Mouse (Mus musculus) CH12.LX (cell line): ENCODE data around the gene Defb23. TPM values are rescaled to one million over a fixed set of nuclear protein-coding genes. Genes with fewer than 3 reads are reported as not detected.

ENCODE experiments used
- DNase-seq: peaks from one replicate; pipeline ENCODE4 v3.0.0-alpha.2; 2013; ENCODE audit errors: extremely low read depth
- H3K27ac ChIP-seq: 2 replicates; pipeline ENCODE4 v1.5.1; 2012; ENCODE audit warnings: low read depth, mild to moderate bottlenecking, control low read depth, moderate library complexity; ENCODE audit not compliant: insufficient read depth
- H3K27me3 ChIP-seq: replicated peaks from 2 replicates; pipeline ENCODE3; 2012; ENCODE audit warnings: inconsistent platforms
- H3K36me3 ChIP-seq, 2 experiments: replicated peaks in 1 of 2; 2 replicates each; pipeline versions ENCODE3 to v1.6.1; 2012; ENCODE audit warnings: inconsistent platforms in 1 of 2, low read length in 1 of 2, mild to moderate bottlenecking in 1 of 2, mixed read lengths in 1 of 2, moderate library complexity in 1 of 2; ENCODE audit not compliant: control insufficient read depth in 1 of 2, insufficient read depth in 1 of 2
- H3K4me1 ChIP-seq, 2 experiments: 2 replicates each; pipeline ENCODE4 v1.6.1; 2012; ENCODE audit warnings: inconsistent platforms in 1 of 2, moderate library complexity in 1 of 2; ENCODE audit not compliant: insufficient read depth in 2 of 2, control insufficient read depth in 1 of 2
- H3K4me2 ChIP-seq: 2 replicates; pipeline ENCODE4 v1.6.1; 2012; ENCODE audit warnings: low read depth, mild to moderate bottlenecking, control low read depth; ENCODE audit not compliant: poor library complexity, insufficient read depth, severe bottlenecking
- H3K4me3 ChIP-seq, 3 experiments: fragments of 150-350 bp in 1 of 3; sonication (generic) in 1 of 3; replicated peaks in 1 of 3; 2 replicates each; pipeline versions ENCODE3 to v1.5.1; 2011 to 2012; ENCODE audit warnings: low read depth in 2 of 3, low read length in 2 of 3, mild to moderate bottlenecking in 2 of 3, moderate library complexity in 2 of 3, control low read depth in 1 of 3, improper control_type of control experiment in 1 of 3, inconsistent platforms in 1 of 3, mixed read lengths in 1 of 3; ENCODE audit not compliant: poor library complexity in 1 of 3
- H3K79me2 ChIP-seq: replicated peaks from 2 replicates; pipeline ENCODE4 v1.6.1; 2012; ENCODE audit warnings: mild to moderate bottlenecking, moderate library complexity; ENCODE audit not compliant: control insufficient read depth, poor library complexity, insufficient read depth, severe bottlenecking; ENCODE audit errors: extremely low read depth
- H3K9ac ChIP-seq: 2 replicates; pipeline ENCODE4 v1.6.1; 2012; ENCODE audit warnings: low read depth, mild to moderate bottlenecking, control low read depth, moderate library complexity; ENCODE audit not compliant: insufficient read depth
- H3K9me3 ChIP-seq: replicated peaks from 2 replicates; pipeline ENCODE3; 2012; ENCODE audit warnings: low read length, inconsistent platforms, mixed read lengths
- BHLHE40 ChIP-seq: IDR thresholded peaks from 2 replicates; pipeline ENCODE4 v1.6.1; 2011; ENCODE audit warnings: mild to moderate bottlenecking, low read depth, low read length, improper control_type of control experiment
- CHD1 ChIP-seq: IDR thresholded peaks from 2 replicates; pipeline ENCODE4 v1.6.1; 2012; ENCODE audit warnings: low read depth, low read length, improper control_type of control experiment, inconsistent platforms
- CTCF ChIP-seq, 2 experiments: IDR thresholded peaks in 1 of 2; conservative IDR thresholded peaks in 1 of 2; 2 replicates each; pipeline ENCODE4 v1.5.1; 2011 to 2012; ENCODE audit warnings: low read depth in 2 of 2, low read length in 2 of 2, improper control_type of control experiment in 1 of 2, inconsistent platforms in 1 of 2, mild to moderate bottlenecking in 1 of 2, moderate library complexity in 1 of 2
- E2F4 ChIP-seq: IDR thresholded peaks from 2 replicates; pipeline ENCODE4 v1.6.1; 2011; ENCODE audit warnings: low read depth, low read length, improper control_type of control experiment; ENCODE audit not compliant: insufficient replicate concordance
- EP300 ChIP-seq: IDR thresholded peaks from 2 replicates; pipeline ENCODE4 v1.6.1; 2011; ENCODE audit warnings: low read length, improper control_type of control experiment
- JUN ChIP-seq: IDR thresholded peaks from 2 replicates; pipeline ENCODE4 v1.6.1; 2011; ENCODE audit warnings: low read depth, mild to moderate bottlenecking, low read length, improper control_type of control experiment, moderate library complexity; ENCODE audit not compliant: insufficient read depth
- KAT2A ChIP-seq: IDR thresholded peaks from 2 replicates; pipeline ENCODE4 v1.6.1; 2012; ENCODE audit warnings: low read length, improper control_type of control experiment, inconsistent platforms; ENCODE audit not compliant: insufficient replicate concordance
- MEF2A ChIP-seq: IDR thresholded peaks from 2 replicates; pipeline ENCODE4 v1.6.1; 2014; ENCODE audit warnings: low read depth, mild to moderate bottlenecking, inconsistent platforms, low read length, improper control_type of control experiment, borderline replicate concordance
- MXI1 ChIP-seq: IDR thresholded peaks from 2 replicates; pipeline ENCODE4 v1.6.1; 2011; ENCODE audit warnings: mild to moderate bottlenecking, low read depth, low read length, improper control_type of control experiment
- POLR2A ChIP-seq: IDR thresholded peaks from 2 replicates; pipeline ENCODE4 v1.6.1; 2011; ENCODE audit warnings: low read depth, mild to moderate bottlenecking, improper control_type of control experiment, low read length
- RCOR1 ChIP-seq: conservative IDR thresholded peaks from 2 replicates; pipeline ENCODE4 v1.6.1; 2012; ENCODE audit warnings: low read depth, mild to moderate bottlenecking, inconsistent platforms, low read length, improper control_type of control experiment
- UBTF ChIP-seq: IDR thresholded peaks from 2 replicates; pipeline ENCODE4 v1.6.1; 2012; ENCODE audit warnings: low read depth, mild to moderate bottlenecking, inconsistent platforms, low read length, improper control_type of control experiment, moderate library complexity
- USF1 ChIP-seq: IDR thresholded peaks from 2 replicates; pipeline ENCODE4 v1.6.1; 2014; ENCODE audit warnings: low read depth, mild to moderate bottlenecking, inconsistent platforms, low read length, improper control_type of control experiment
- ZC3H11A ChIP-seq: IDR thresholded peaks from 2 replicates; pipeline ENCODE4 v1.6.1; 2012; ENCODE audit warnings: low read depth, mild to moderate bottlenecking, inconsistent platforms, low read length, improper control_type of control experiment
- ZKSCAN1 ChIP-seq: IDR thresholded peaks from 2 replicates; pipeline ENCODE4 v1.6.1; 2012; ENCODE audit warnings: low read depth, inconsistent platforms, low read length, improper control_type of control experiment, borderline replicate concordance
- ZNF384 ChIP-seq: IDR thresholded peaks from 2 replicates; pipeline ENCODE4 v1.6.1; 2012; ENCODE audit warnings: low read depth, low read length, improper control_type of control experiment, inconsistent platforms
- dilution Hi-C: fragments of 300-500 bp; cut with MboI; formaldehyde crosslinking; loops from 2 replicates; pipeline ENCODE4 v1.14.3; 2020; ENCODE audit warnings: low sequenced_read_pairs; ENCODE audit not compliant: extremely low pct_unique_long_range_greater_than_20kb, extremely low pct_ligation_motif_present
- in situ Hi-C: fragments of 300-500 bp; cut with MboI; formaldehyde crosslinking; loops from 3 replicates; pipeline ENCODE4 v1.14.3; 2019; ENCODE audit warnings: low sequenced_read_pairs, low pct_ligation_motif_present, low pct_unique_long_range_greater_than_20kb, mixed read lengths
- polyA plus RNA-seq: library from polyadenylated mRNA; unstranded; fragments of >175 nt; gene quantifications from 2 replicates; pipeline ENCODE4 v1.2.1, GENCODE M21; 2012; ENCODE audit warnings: low read depth; ENCODE audit not compliant: insufficient read length
- total RNA-seq, 2 experiments: library from RNA; depleted of rRNA; stranded (reverse); fragments of 300-350 nt in 1 of 2; fragments of >200 nt in 1 of 2; gene quantifications; 2 replicates each; pipeline ENCODE4 v1.2.3; 2012 to 2014

Defb23 gene
- total RNA-seq (2012; rRNA removed) (not detected in 2 replicates), total RNA-seq (2014; rRNA removed) (not detected in 2 replicates), polyA plus RNA-seq (not detected in 2 replicates)

GRCm38 (mm10) chr2:152464570-152465150, at the start of gene Defb23:
Defb23 (minus strand) TSS chr2:152464620.
- peaks cover 17% of the 10 kb centered on the region for H3K27me3 ChIP-seq
- DNase-seq = no peak
- no peak within 1 kb of the TSS for H3K4me3 ChIP-seq
- in situ Hi-C loops (loop anchor here (25.0 kb wide), 1 partner anchor 123 kb away; the partner anchor contains the start of genes Defb19 and Defb45), dilution Hi-C loops (no loop called here)
- H3K4me1 ChIP-seq = peaks cover 1 to 6% of the 10 kb centered on the region in 2 experiments; a peak in 3 of 4 replicates
- no peak within 1 kb of the TSS for H3K4me2 ChIP-seq
- no peaks in the 10 kb centered on the region for H3K79me2 ChIP-seq
- H3K9ac ChIP-seq = no peak within 1 kb of the TSS
- TF ChIP-seq MXI1 (no peak), CTCF (conservative IDR thresholded peaks at IDR 0.05 in 1 of 2, IDR thresholded peaks at IDR 0.05 in 1 of 2; ENCODE audit: low read depth in 2 of 2, low read length in 2 of 2) (peak in 1 of 2 experiments; percentile 8; a peak in 1 of 4 replicates)
- H3K36me3 ChIP-seq = no peaks in the 10 kb centered on the region
- H3K9me3 ChIP-seq = peaks cover 6% of the 10 kb centered on the region
- H3K27ac ChIP-seq = no peak within 1 kb of the TSS

GRCm38 (mm10) chr2:152511592-152511991, 47.2 kb upstream of the Defb23 start, which contains the start of gene Defb26:
Defb26 (minus strand) TSS chr2:152511692.
- Histone ChIP-seq H3K27ac (no peak within 1 kb of the TSS), H3K9ac (no peak within 1 kb of the TSS), H3K36me3 (no peaks in the 10 kb centered on the region), H3K9me3 (no peaks in the 10 kb centered on the region), H3K4me3 (no peak within 1 kb of the TSS), H3K27me3 (peaks cover 43% of the 10 kb centered on the region), H3K4me1 (no peaks in the 10 kb centered on the region; a peak in 1 of 4 replicates), H3K4me2 (no peak within 1 kb of the TSS), H3K79me2 (no peaks in the 10 kb centered on the region)
- TF ChIP-seq EP300 (no peak), POLR2A (no peak), ZNF384 (no peak), USF1 (no peak), MEF2A (no peak), UBTF (no peak), ZKSCAN1 (no peak), CHD1 (no peak), RCOR1 (no peak), ZC3H11A (no peak), MXI1 (no peak), KAT2A (no peak), JUN (no peak), E2F4 (no peak), BHLHE40 (no peak)
- dilution Hi-C loops = no loop called here
- in situ Hi-C loops = no loop called here
- DNase-seq = no peak
